Mouse (Mus musculus) limb, embryonic 14.5 days (tissue): Measurements from ENCODE around the gene Sv2c. TPM values are rescaled to one million over a fixed set of nuclear protein-coding genes. Genes with fewer than 3 reads are reported as not detected.
"Not testable (repeated sequence)": the region's sequence is repeated elsewhere in the genome, so short reads cannot be mapped to it uniquely, and the experiment has no call there.

Source experiments
- ATAC-seq: fragments of 200-750 bp; cut with Nextera tagmentation; 2 replicates; pipeline ENCODE4 v1.8.0; 2017; ENCODE audit warnings: low read depth, moderate number of reproducible peaks, moderate TSS enrichment; ENCODE audit not compliant: low FRiP score
- DNase-seq: peaks from one replicate; pipeline ENCODE4 v3.0.0-alpha.2; 2015; ENCODE audit warnings: low spot score
- H3K27ac ChIP-seq: fragments of 300-500 bp; sonication (generic); replicated peaks from 2 replicates; pipeline ENCODE4 v1.5.1; 2014; ENCODE audit warnings: low read depth, mild to moderate bottlenecking, low read length, moderate library complexity, mixed read lengths
- H3K27me3 ChIP-seq: fragments of 300-500 bp; sonication (generic); 2 replicates; pipeline ENCODE4 v1.6.1; 2014; ENCODE audit warnings: low read length, mixed read lengths; ENCODE audit not compliant: control insufficient read depth, insufficient read depth
- H3K36me3 ChIP-seq: fragments of 300-500 bp; sonication (generic); 2 replicates; pipeline ENCODE4 v1.6.1; 2014; ENCODE audit warnings: mild to moderate bottlenecking, low read length, moderate library complexity, mixed read lengths; ENCODE audit not compliant: control insufficient read depth, insufficient read depth
- H3K4me1 ChIP-seq: fragments of 300-500 bp; sonication (generic); 2 replicates; pipeline ENCODE4 v1.6.1; 2014; ENCODE audit warnings: antibody characterized with exemption, low read length, mixed read lengths; ENCODE audit not compliant: control insufficient read depth, insufficient read depth
- H3K4me2 ChIP-seq: fragments of 300-500 bp; sonication (generic); replicated peaks from 2 replicates; pipeline ENCODE4 v1.6.1; 2014; ENCODE audit warnings: low read depth, mild to moderate bottlenecking, low read length, moderate library complexity; ENCODE audit not compliant: severe bottlenecking
- H3K4me3 ChIP-seq: fragments of 300-500 bp; sonication (generic); replicated peaks from 2 replicates; pipeline ENCODE4 v1.5.1; 2014; ENCODE audit warnings: low read length
- H3K9ac ChIP-seq: fragments of 300-500 bp; sonication (generic); 2 replicates; pipeline ENCODE4 v1.6.1; 2014; ENCODE audit warnings: mild to moderate bottlenecking, low read depth, low read length, moderate library complexity; ENCODE audit not compliant: severe bottlenecking
- H3K9me3 ChIP-seq: fragments of 300-500 bp; sonication (generic); 2 replicates; pipeline ENCODE4 v1.6.1; 2016; ENCODE audit warnings: low read length; ENCODE audit not compliant: control insufficient read depth
- POLR2A ChIP-seq: fragments of 200-500 bp; IDR thresholded peaks from 2 replicates; pipeline ENCODE4 v1.8.0; 2012; ENCODE audit warnings: inconsistent platforms, mild to moderate bottlenecking, moderate library complexity, borderline replicate concordance; ENCODE audit not compliant: insufficient read depth, insufficient read length; ENCODE audit errors: extremely low read depth
- WGBS: fragments of 180-500 bp; shearing (Covaris S2); extraction: QIAGEN DNeasy Blood & Tissue Kit; methylation state at CpG from one replicate; pipeline ENCODE4 v1.1.7; 2014; 5-methylcytosine and 5-hydroxymethylcytosine counted together
- polyA plus RNA-seq, 2 experiments: library from polyadenylated mRNA; depleted of rRNA in 1 of 2; stranded (reverse) in 1 of 2; unstranded in 1 of 2; fragments of >200 nt; fragmentation: Nextera tagmentation in 1 of 2; extraction: Ambion mirVana in 1 of 2; gene quantifications; 2 replicates each; pipeline versions ENCODE4 v1.2.1 to v1.2.3; 2012 to 2014

Sv2c gene
- polyA plus RNA-seq, 2 experiments = 1.3 to 1.5 TPM

DNA sequence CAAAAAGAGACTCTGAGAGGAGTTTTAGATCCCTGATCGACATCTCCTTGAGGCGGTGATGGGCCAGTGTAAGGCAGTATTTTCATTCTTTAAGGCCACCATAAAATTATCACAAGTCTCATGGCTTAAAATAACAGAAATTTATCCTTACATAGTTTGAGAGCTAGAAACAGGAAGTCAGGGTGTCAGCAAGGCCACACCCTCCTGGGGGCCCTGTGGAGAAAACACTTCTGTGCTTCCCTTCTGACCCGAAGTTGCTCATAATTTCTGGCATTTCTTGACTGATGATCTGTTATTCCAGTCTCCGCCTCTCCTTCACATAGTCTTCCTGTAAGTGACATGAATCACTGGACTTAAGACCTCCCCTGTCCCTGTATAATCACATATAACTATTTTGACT lies 26.0 kb downstream of the Sv2c start:
- Histone ChIP-seq H3K4me1 (no peaks in the 10 kb centered on the region), H3K27ac (no peak overlapping the region), H3K27me3 (no peaks in the 10 kb centered on the region), H3K9me3 (no peaks in the 10 kb centered on the region), H3K4me2 (no peak overlapping the region), H3K9ac (no peak overlapping the region), H3K36me3 (no peaks in the 10 kb centered on the region), H3K4me3 (no peak overlapping the region)
- 77% methylated on average over 4 of the region's 4 CpGs for WGBS
- no peak for TF ChIP-seq POLR2A
- DNase-seq (no peak), ATAC-seq (no peak)

DNA sequence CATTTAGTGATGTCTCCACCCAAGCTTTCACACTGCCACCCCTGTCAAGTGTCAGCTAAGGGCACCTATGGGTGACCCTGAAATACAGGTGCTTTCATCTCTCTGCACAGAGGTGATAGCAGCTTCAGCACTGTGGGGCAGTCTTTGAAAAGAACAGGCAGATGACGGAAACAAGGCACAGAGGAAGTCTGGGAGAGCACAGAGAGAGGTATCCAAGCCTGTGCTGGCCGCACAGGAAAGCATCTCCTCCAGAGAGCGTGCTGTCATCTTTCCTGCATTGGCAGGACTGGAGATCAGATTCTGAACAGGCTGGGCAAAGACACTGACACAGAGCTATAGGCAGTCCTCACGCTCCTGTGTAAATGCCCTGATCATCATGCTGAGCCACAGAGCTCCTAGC lies 41.4 kb downstream of the Sv2c start:
- Histone ChIP-seq H3K9ac (no peak overlapping the region), H3K27ac (no peak overlapping the region), H3K4me2 (no peak overlapping the region), H3K36me3 (no peaks in the 10 kb centered on the region), H3K27me3 (no peaks in the 10 kb centered on the region), H3K4me3 (no peak overlapping the region), H3K4me1 (no peaks in the 10 kb centered on the region), H3K9me3 (no peaks in the 10 kb centered on the region)
- no peak for TF ChIP-seq POLR2A
- no peak for ATAC-seq
- 68% methylated on average over 4 of the region's 4 CpGs for WGBS
- no peak for DNase-seq

DNA sequence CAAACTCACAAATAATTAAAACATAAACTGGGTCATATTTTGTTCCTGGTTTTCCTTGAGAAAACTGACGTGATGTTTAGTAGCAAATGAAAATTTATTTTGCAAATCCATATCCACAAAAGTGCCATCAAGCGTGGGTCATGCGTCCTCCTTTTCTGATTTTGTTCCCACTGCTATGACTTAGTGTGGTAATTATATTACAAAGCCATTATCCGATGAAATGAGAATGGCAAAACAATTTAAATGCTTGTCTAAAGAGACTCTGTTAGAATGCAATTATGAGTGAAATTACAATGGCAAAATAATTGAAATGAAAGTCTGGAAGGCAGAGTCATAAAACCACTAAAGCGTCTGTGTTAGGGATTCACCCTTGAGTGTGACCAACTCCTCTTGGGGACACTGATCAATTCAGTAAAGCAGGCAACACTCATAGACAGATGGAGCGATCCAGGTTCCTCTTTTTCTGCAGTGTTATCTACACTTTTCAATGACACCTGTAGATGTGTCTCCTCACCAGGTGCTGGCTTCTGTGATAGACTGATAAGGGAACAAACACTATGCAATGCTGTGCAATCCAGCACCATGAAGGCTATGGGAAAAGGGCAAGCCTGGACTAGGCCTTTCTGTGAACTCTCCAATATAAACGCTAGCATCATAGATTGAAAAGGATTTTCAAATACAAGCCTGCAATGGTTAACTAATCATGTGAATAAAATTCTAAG lies 46.6 kb downstream of the Sv2c start:
- 87% methylated on average over 7 of the region's 7 CpGs for WGBS
- Histone ChIP-seq H3K4me1 (no peaks in the 10 kb centered on the region), H3K4me3 (no peak overlapping the region), H3K36me3 (no peaks in the 10 kb centered on the region), H3K27me3 (no peaks in the 10 kb centered on the region), H3K4me2 (no peak overlapping the region), H3K27ac (no peak overlapping the region), H3K9me3 (no peaks in the 10 kb centered on the region), H3K9ac (no peak overlapping the region)
- TF ChIP-seq POLR2A = no peak
- ATAC-seq (no peak), DNase-seq (no peak)

DNA sequence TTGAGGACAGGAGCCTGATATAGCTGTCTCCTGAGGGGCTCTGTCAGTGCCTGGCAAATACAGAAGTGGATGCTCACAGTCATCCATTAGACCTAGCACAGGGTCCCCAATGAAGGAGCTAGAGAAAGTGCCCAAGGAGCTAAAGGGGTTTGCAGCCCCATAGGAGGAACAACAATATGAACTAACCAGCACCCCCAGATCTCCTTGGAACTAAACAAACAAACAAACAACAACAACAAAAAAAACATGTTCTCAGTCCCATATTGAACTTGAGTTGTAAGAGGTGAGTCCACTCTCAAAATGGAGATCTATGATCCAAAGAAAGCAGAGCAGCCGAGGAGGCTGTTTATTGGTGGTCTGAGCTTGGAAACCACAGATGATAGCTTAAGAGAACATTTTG lies 50.6 kb downstream of the Sv2c start, which contains the start of gene Gm17190:
Gm17190 (plus strand) TSS at position 301 of the 400 bp plus-strand sequence.
- not testable (repeated sequence) for H3K4me3 ChIP-seq, H3K9ac ChIP-seq, H3K9me3 ChIP-seq, H3K36me3 ChIP-seq, DNase-seq, H3K4me2 ChIP-seq, H3K4me1 ChIP-seq, ATAC-seq, H3K27ac ChIP-seq, H3K27me3 ChIP-seq
- WGBS = 87% methylated on average over 1 of the region's 1 CpGs

DNA sequence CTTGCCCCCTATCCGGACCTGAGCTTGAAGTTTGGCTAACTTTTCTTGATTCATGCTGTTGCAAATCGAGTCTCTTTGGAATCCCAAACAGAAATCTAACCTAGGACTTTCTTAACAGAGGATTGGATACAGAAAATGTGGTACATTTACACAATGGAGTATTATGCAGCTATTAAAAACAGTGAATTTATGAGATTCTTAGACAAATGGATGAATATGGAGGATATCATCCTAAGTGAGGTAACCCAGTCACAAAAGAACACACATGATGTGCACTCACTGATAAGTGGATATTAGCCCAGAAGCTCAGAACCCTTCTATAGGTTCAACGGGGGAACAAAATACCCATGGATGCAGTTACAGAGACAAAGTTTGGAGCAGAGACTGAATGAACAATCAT lies 51.1 kb downstream of the Sv2c start, which contains the start of gene Gm20075:
Gm20075 (minus strand) TSS at position 101 of the 400 bp plus-strand sequence.
- H3K4me1 ChIP-seq, ATAC-seq: not testable (repeated sequence)
- WGBS = 86% methylated on average over 3 of the region's 3 CpGs

More for the DNA sequence above, 51.1 kb downstream of the Sv2c start, which contains the start of gene Gm20075:
- H3K27ac ChIP-seq, H3K27me3 ChIP-seq, H3K4me2 ChIP-seq, H3K4me3 ChIP-seq, H3K9me3 ChIP-seq, DNase-seq, H3K36me3 ChIP-seq, H3K9ac ChIP-seq: not testable (repeated sequence)
